Mouse (Mus musculus) hindbrain, embryonic 14.5 days (tissue): ENCODE data around the gene Nav2. TPM values are rescaled to one million over a fixed set of nuclear protein-coding genes. Genes with fewer than 3 reads are reported as not detected.

Experiments used
- ATAC-seq: fragments of 200-750 bp; cut with Nextera tagmentation; 2 replicates; pipeline ENCODE4 v1.8.0; 2017; ENCODE audit warnings: moderate number of reproducible peaks, mild to moderate bottlenecking, moderate TSS enrichment, moderate library complexity; ENCODE audit not compliant: low FRiP score
- DNase-seq: peaks from one replicate; pipeline ENCODE4 v3.0.0-alpha.2; 2015; ENCODE audit warnings: low spot score
- H3K27ac ChIP-seq: fragments of 300-500 bp; sonication (generic); 2 replicates; pipeline ENCODE4 v1.5.1; 2014; ENCODE audit warnings: mild to moderate bottlenecking, moderate library complexity
- H3K27me3 ChIP-seq: fragments of 300-500 bp; sonication (generic); 2 replicates; pipeline ENCODE4 v1.6.1; 2014; ENCODE audit warnings: mild to moderate bottlenecking, low read length, mixed read lengths; ENCODE audit not compliant: control insufficient read depth, insufficient read depth
- H3K36me3 ChIP-seq: fragments of 300-500 bp; sonication (generic); replicated peaks from 2 replicates; pipeline ENCODE4 v1.6.1; 2014; ENCODE audit not compliant: control insufficient read depth, insufficient read depth
- H3K4me1 ChIP-seq: fragments of 300-500 bp; sonication (generic); replicated peaks from 2 replicates; pipeline ENCODE4 v1.6.1; 2014; ENCODE audit warnings: antibody characterized with exemption, low read length, mixed read lengths; ENCODE audit not compliant: control insufficient read depth, insufficient read depth
- H3K4me2 ChIP-seq: fragments of 300-500 bp; sonication (generic); replicated peaks from 2 replicates; pipeline ENCODE4 v1.6.1; 2014; ENCODE audit warnings: mild to moderate bottlenecking, moderate library complexity
- H3K4me3 ChIP-seq: fragments of 300-500 bp; sonication (generic); replicated peaks from 2 replicates; pipeline ENCODE4 v1.5.1; 2014; ENCODE audit warnings: mild to moderate bottlenecking, low read length
- H3K9ac ChIP-seq: fragments of 300-500 bp; sonication (generic); 2 replicates; pipeline ENCODE4 v1.6.1; 2014
- H3K9me3 ChIP-seq: fragments of 300-500 bp; sonication (generic); 2 replicates; pipeline ENCODE4 v1.6.1; 2016; ENCODE audit warnings: low read length; ENCODE audit not compliant: control insufficient read depth
- WGBS: fragments of 180-500 bp; shearing (Covaris S2); extraction: QIAGEN DNeasy Blood & Tissue Kit; methylation state at CpG from one replicate; pipeline ENCODE4 v1.1.7; 2014; 5-methylcytosine and 5-hydroxymethylcytosine counted together
- polyA plus RNA-seq: library from polyadenylated mRNA; unstranded; fragments of >200 nt; fragmentation: Nextera tagmentation; extraction: Ambion mirVana; gene quantifications from 2 replicates; pipeline ENCODE4 v1.2.1, GENCODE M21; 2014

The Nav2 gene
- polyA plus RNA-seq, 1 experiment from 2014 or later: 28.2 TPM

DNA sequence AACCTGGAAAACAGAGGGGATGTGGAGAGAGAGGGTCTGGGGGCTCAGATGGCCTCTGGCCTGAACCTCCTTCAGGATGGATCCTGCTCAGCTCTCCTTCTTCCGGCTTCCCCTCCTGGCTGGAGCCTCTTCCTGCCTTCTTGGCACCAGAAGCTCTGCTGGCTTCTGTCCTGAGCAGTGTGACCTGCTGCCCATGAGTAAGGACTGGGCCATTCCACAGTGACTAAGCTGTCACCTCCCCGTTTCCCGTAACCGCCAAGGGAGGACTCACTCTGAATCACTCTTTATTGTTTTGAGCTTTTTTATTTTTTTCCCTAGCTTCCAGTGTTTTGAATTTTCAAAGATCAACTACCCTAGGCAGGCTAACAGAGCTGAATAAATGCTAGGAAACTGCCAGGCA, 304.5 kb downstream of the Nav2 start:
- Histone ChIP-seq H3K36me3 (no peaks in the 10 kb centered on the region), H3K9me3 (no peaks in the 10 kb centered on the region), H3K27me3 (no peaks in the 10 kb centered on the region), H3K27ac (no peak overlapping the region), H3K9ac (no peak overlapping the region), H3K4me2 (no peak overlapping the region), H3K4me1 (peaks cover 9% of the 10 kb centered on the region), H3K4me3 (no peak overlapping the region)
- no peak for ATAC-seq
- WGBS: 74% methylated on average over 4 of the region's 4 CpGs
- no peak for DNase-seq

GRCm38 (mm10) chr7:49217786-49218185, 309.3 kb downstream of the Nav2 start:
- Histone ChIP-seq H3K4me1 (no peaks in the 10 kb centered on the region), H3K36me3 (no peaks in the 10 kb centered on the region), H3K27ac (no peak overlapping the region), H3K4me3 (no peak overlapping the region), H3K9me3 (0 out of 2 replicates have a peak, but pooled peaks cover 5% of the 10 kb centered on the region), H3K4me2 (no peak overlapping the region), H3K9ac (no peak overlapping the region), H3K27me3 (no peaks in the 10 kb centered on the region)
- WGBS: 81% methylated on average over 6 of the region's 6 CpGs
- DNase-seq (no peak), ATAC-seq (no peak)

DNA sequence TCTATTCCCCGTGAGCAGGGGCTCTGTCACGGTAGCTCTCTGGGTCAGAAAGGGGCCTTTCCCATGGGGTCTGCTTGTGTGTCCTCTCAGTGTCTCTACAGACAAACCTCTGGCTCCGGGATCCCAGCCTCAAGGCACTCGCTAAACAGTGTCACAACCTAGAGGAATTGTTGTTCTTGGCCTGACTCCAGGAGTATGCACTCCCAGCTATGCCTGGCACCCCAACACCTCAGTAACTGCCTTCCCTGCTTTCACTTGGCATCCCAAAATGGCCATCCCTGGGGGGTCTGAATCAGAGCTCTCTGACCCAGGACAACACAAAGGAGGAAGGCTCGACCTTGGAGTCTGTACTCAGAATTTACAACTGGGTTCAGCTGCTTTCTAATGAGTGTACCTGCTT, 317.2 kb downstream of the Nav2 start:
- Histone ChIP-seq H3K4me3 (no peak overlapping the region), H3K4me2 (no peak overlapping the region), H3K4me1 (no peaks in the 10 kb centered on the region), H3K9ac (no peak overlapping the region), H3K9me3 (0 out of 2 replicates have a peak, but pooled peaks cover 5% of the 10 kb centered on the region), H3K27me3 (no peaks in the 10 kb centered on the region), H3K27ac (no peak overlapping the region), H3K36me3 (no peaks in the 10 kb centered on the region)
- 82% methylated on average over 5 of the region's 5 CpGs for WGBS
- ATAC-seq: no peak
- DNase-seq: no peak

DNA sequence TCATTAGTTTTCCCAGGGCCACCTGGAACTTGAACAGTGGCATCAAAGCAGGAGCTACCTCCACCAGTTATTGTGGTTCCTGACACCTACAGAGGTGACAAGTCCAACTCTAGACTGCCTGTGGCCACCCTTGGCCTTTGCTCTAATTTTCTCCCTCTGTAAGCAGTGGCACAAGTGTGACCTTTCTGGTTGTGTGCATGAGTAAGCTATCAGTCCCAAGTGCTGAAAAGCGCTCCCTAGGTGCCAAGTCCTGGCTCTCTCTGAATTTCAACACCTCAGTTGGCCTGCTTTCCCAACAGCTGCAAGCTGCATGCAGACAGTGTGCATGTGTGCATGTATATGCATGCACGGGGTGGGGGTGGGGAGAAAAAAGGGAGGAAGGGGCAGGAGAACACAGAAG, 324.5 kb downstream of the Nav2 start:
- Histone ChIP-seq H3K9me3 (no peaks in the 10 kb centered on the region), H3K27me3 (no peaks in the 10 kb centered on the region), H3K4me3 (no peak overlapping the region), H3K9ac (no peak overlapping the region), H3K27ac (no peak overlapping the region), H3K36me3 (no peaks in the 10 kb centered on the region), H3K4me2 (no peak overlapping the region), H3K4me1 (peaks cover 4% of the 10 kb centered on the region; the same call in 1 of the 2 replicates)
- ATAC-seq (no peak), DNase-seq (no peak)
- 94% methylated on average over 2 of the region's 2 CpGs for WGBS

- no peak overlapping the region for H3K9ac ChIP-seq
- 84% methylated on average over 8 of the region's 8 CpGs for WGBS
- no peaks in the 10 kb centered on the region for H3K9me3 ChIP-seq
- H3K36me3 ChIP-seq: no peaks in the 10 kb centered on the region
- H3K4me1 ChIP-seq: peaks cover 4% of the 10 kb centered on the region; the same call in 1 of the 2 replicates
- no peak overlapping the region for H3K4me2 ChIP-seq
- DNase-seq (no peak), ATAC-seq (no peak)
- no peak overlapping the region for H3K4me3 ChIP-seq
- no peak overlapping the region for H3K27ac ChIP-seq
- H3K27me3 ChIP-seq: no peaks in the 10 kb centered on the region
Observed at GRCm38 (mm10) chr7:49234288-49234687, 325.8 kb downstream of the Nav2 start.

GRCm38 (mm10) chr7:49235271-49235681, 326.8 kb downstream of the Nav2 start:
- Histone ChIP-seq H3K4me1 (peaks cover 4% of the 10 kb centered on the region; the same call in 1 of the 2 replicates), H3K4me3 (no peak overlapping the region), H3K9ac (no peak overlapping the region), H3K36me3 (no peaks in the 10 kb centered on the region), H3K9me3 (no peaks in the 10 kb centered on the region), H3K4me2 (no peak overlapping the region), H3K27me3 (no peaks in the 10 kb centered on the region), H3K27ac (no peak overlapping the region)
- 77% methylated on average over 9 of the region's 9 CpGs for WGBS
- ATAC-seq (no peak), DNase-seq (no peak)

GRCm38 (mm10) chr7:49235821-49236220, 327.3 kb downstream of the Nav2 start:
- ATAC-seq: no peak
- H3K27me3 ChIP-seq: no peaks in the 10 kb centered on the region
- H3K36me3 ChIP-seq: no peaks in the 10 kb centered on the region
- H3K9ac ChIP-seq: no peak overlapping the region
- no peak overlapping the region for H3K4me3 ChIP-seq
- no peak overlapping the region for H3K27ac ChIP-seq
- H3K9me3 ChIP-seq: no peaks in the 10 kb centered on the region
- H3K4me2 ChIP-seq: no peak overlapping the region
- H3K4me1 ChIP-seq: peaks cover 4% of the 10 kb centered on the region; the same call in 1 of the 2 replicates
- no peak for DNase-seq
- WGBS: 82% methylated on average over 3 of the region's 3 CpGs

- Histone ChIP-seq H3K9ac (no peak overlapping the region), H3K36me3 (no peaks in the 10 kb centered on the region), H3K4me3 (no peak overlapping the region), H3K4me1 (peaks cover 3% of the 10 kb centered on the region), H3K9me3 (no peaks in the 10 kb centered on the region), H3K4me2 (no peak overlapping the region), H3K27me3 (no peaks in the 10 kb centered on the region), H3K27ac (no peak overlapping the region)
- DNase-seq: no peak
- ATAC-seq: no peak
- WGBS: 83% methylated on average over 7 of the region's 7 CpGs
Observed at GRCm38 (mm10) chr7:49240461-49240860, 331.9 kb downstream of the Nav2 start.

DNA sequence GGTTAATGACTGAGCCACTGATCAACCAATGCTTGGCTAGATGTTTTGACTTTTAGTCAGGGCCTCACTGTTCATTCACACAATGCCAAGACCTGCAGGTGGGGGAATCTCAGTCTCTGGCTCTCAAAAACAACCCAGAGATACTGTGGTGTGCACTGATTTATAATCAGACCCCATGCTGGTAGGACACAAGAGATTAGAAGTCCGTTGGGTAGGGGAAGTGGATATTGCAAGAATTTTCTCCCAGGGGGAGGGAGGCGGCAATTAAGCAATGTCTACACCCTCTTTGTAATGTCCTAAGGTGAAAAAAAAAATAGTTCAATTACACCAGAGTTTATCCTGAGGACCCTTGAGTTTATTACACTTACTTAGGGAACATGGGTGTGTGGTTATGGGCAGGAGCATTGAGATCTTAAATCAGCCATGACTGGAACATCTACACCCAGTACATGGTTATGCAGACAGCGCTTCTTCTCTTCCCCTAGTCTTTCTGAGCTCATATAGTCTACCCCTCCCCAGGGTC, 332.8 kb downstream of the Nav2 start:
- ATAC-seq (no peak), DNase-seq (no peak)
- H3K9ac ChIP-seq: no peak overlapping the region
- H3K4me2 ChIP-seq: no peak overlapping the region
- H3K36me3 ChIP-seq: no peaks in the 10 kb centered on the region
- H3K27ac ChIP-seq: no peak overlapping the region
- WGBS: 64% methylated on average over 3 of the region's 3 CpGs
- no peaks in the 10 kb centered on the region; the same call in 1 of the 2 replicates for H3K4me1 ChIP-seq
- H3K9me3 ChIP-seq: no peaks in the 10 kb centered on the region
- no peak overlapping the region for H3K4me3 ChIP-seq
- H3K27me3 ChIP-seq: no peaks in the 10 kb centered on the region

GRCm38 (mm10) chr7:49242261-49242660, 333.7 kb downstream of the Nav2 start:
- H3K27me3 ChIP-seq: no peaks in the 10 kb centered on the region; the same call in 1 of the 2 replicates
- no peak overlapping the region for H3K27ac ChIP-seq
- ATAC-seq (no peak), DNase-seq (no peak)
- peaks cover 5% of the 10 kb centered on the region; the same call in 1 of the 2 replicates for H3K4me1 ChIP-seq
- WGBS: 44% methylated on average over 5 of the region's 5 CpGs
- no peaks in the 10 kb centered on the region for H3K9me3 ChIP-seq
- H3K4me2 ChIP-seq: no peak overlapping the region
- H3K9ac ChIP-seq: no peak overlapping the region
- H3K36me3 ChIP-seq: no peaks in the 10 kb centered on the region
- H3K4me3 ChIP-seq: no peak overlapping the region
